Mouse (Mus musculus) frontal cortex, postnatal 25 days (tissue): Measurements from ENCODE around the gene Mcu.
A peak's percentile ranks its signal among the peaks of the same experiment; 100 is the strongest.

Source experiments
- DNase-seq, 2 experiments: peaks; one replicate each; pipeline ENCODE4 v3.0.0; 2022; ENCODE audit warnings: low spot score in 2 of 2

Gene Mcu

GRCm38 (mm10) chr10:59569481-59569869 lies 47.0 kb downstream of the Mcu start:
- DNase-seq = no peak

GRCm38 (mm10) chr10:59568665-59569480 lies 47.6 kb downstream of the Mcu start:
- DNase-seq = no peak

- no peak for DNase-seq
These were observed 49.5 kb downstream of the Mcu start for GRCm38 (mm10) chr10:59566968-59567367.

- no peak for DNase-seq
These were observed 50.5 kb downstream of the Mcu start for GRCm38 (mm10) chr10:59565995-59566410.

DNA sequence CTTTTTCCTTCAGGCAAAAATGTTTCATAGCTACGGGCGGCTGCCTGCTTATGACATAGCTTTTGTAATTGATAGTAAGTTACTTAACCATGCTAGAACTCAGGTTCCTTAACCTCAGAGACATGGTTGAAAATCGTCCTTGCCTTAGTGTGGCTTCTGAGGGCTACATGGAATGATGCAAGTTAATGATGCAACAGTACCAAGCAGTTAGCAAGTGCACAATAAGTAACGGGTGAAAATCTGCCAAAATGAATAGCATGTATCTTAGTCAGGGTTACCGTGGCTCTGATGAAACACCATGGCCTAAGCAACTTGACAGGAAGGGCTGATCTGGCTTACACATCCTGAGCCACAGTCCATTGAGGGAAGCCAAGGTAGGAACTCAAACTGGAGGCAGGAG lies 51.9 kb downstream of the Mcu start:
- no peak for DNase-seq

DNA sequence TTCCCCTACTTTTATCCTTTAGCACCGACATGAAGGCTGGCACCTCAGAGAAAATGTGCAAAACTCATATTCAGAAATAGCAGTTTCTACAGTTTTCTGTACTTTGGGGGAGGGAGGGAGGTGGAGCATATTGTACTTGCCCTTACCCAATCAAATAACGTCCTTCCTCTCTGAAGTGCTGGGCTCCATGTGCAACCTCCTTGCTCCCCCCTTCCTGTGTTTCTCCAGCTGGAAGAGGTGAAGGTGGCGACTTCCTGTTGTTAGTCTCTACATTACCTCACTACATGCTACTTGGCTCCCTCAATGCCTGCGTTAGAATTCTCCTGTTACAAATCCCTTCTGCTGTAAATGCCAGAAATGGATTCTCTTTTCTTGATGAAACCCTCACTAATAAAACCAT lies 54.0 kb downstream of the Mcu start:
- no peak for DNase-seq

DNA sequence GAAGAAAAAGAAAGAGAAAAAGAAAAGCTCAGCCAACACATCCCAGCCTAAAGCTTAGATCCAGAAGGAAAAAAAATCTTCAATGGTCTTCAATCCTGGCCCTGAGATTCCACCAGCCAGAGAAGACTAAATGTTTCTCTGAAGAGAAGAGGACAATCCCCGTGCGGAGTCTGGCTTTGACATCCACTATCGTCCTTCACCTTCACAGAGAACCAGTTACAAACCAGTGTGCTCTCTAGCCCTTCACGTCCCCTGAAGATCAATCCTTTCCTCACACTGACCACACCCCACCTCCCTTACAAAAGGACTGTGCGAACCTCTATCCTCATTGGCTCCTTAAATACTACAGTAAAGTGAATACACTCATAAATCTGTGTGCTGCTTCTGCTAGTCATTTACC lies 56.4 kb downstream of the Mcu start:
- no peak for DNase-seq

GRCm38 (mm10) chr10:59558602-59559001 lies 57.9 kb downstream of the Mcu start:
- no peak for DNase-seq

DNA sequence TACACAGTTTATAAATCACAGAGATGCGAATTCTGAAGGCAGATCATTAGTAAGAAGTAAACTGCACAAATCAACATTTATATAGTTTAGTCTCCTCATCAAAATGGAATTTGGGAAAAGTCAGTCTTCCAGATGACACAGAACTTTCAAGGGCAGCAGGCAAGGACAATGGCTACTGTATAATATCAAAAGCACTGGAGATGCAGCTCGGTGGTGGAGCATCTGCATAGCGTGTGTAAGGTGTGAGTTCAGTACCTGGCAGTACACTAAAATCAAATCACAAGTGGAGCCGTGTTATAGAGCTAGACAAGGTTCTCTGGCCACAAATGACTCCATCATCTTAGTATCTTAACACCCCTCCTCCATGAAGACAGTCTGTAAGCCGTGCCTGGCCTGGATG lies 58.3 kb downstream of the Mcu start:
- no peak for DNase-seq

GRCm38 (mm10) chr10:59556541-59556940 lies 60.0 kb downstream of the Mcu start:
- no peak for DNase-seq

- no peak for DNase-seq
These were observed 62.2 kb downstream of the Mcu start for GRCm38 (mm10) chr10:59554243-59554642.

GRCm38 (mm10) chr10:59552456-59552855 lies 64.0 kb downstream of the Mcu start:
- no peak for DNase-seq

DNA sequence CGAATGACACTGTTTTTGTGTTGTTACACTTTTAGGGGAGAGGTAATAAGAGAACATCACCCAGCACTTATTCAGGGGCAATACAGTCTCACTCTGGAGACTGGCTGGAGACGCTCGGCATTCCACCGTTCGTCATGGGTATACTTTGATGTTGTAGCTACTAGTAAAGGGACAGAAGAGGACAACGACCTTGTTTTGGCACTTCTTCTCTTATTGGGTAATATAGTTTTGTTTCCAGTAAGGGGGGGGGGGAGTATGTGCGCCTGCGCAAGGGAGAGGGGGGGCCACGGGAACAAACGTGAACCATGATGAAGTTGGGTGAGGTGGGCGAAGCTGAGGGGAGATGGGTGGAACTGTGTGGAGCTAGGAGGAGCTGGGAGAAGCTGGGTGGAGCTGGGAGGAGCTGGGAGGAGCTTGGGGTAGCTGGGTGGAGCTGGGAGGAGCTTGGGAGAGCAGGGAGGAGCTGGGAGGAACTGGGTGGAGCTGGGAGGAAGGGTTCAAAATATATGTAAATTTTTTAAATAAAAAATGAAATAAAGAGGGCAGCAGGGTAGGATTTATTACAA lies 67.6 kb downstream of the Mcu start:
- DNase-seq = no peak

DNA sequence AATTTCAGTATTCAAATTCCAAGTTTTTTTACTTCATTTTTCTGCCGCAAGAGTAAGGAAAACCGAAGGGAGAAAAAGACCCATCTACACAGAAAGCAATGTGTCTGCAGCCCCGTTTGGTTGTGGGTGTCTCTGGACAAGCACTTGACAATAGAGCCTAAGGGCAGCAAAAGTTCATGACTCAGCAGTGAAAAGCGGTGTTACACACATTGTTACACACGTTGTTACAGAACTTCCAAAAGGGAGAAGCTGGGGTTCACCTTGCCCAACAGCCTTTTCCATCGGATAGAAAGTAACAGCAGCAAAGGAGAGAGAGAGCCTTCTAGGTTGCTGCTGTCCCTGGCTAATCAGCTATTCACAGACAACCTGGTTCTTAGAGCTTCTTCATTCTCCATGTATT lies 68.3 kb downstream of the Mcu start:
- DNase-seq = no peak

GRCm38 (mm10) chr10:59547426-59547825 lies 69.1 kb downstream of the Mcu start:
- no peak for DNase-seq

GRCm38 (mm10) chr10:59545169-59545568 lies 71.3 kb downstream of the Mcu start:
- no peak for DNase-seq

GRCm38 (mm10) chr10:59543351-59543750 lies 73.1 kb downstream of the Mcu start:
- no peak for DNase-seq

DNA sequence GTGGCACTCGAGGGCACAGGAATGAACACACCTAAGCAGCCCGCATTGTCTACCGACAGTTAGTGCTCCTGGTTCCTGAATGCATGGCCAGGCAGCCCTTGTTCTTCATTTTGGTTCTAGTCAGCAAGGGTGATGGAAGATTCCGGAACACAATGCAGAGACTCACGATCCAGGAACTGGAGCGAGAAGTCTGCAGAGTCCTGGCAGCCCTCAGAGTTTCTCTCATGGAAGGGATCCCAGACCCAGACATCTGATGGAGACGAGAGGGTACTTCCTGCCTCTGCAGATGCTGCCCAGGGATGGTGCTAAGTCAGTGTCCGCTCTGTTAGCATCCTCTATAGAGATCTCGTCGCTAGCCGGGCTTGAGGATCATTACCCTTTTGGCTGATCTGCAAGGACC lies 75.0 kb downstream of the Mcu start:
- DNase-seq = no peak

GRCm38 (mm10) chr10:59540596-59540995 lies 75.9 kb downstream of the Mcu start:
- no peak for DNase-seq

- no peak for DNase-seq
These were observed 76.4 kb downstream of the Mcu start for GRCm38 (mm10) chr10:59540081-59540480.

DNA sequence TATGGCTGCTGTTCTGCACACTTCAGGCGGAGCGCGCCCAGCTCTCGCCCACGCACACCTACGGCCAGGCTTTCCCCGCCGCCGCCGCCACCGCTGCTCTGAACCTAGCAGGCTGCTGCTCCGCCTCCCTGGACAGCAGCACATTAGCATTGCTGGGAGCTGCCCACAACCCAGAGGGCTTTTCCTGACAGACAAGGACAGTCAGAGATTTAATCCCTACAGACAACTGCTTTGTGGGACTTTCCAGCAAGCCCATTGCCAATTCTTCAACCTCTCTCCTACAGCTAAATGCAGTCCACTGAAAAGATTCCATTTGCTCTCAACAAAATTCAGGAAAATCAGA lies 77.0 kb downstream of the Mcu start:
- peak in 1 of 2 experiments; percentile 38 for DNase-seq

- no peak for DNase-seq
These were observed 77.5 kb downstream of the Mcu start for GRCm38 (mm10) chr10:59538767-59539532.

DNA sequence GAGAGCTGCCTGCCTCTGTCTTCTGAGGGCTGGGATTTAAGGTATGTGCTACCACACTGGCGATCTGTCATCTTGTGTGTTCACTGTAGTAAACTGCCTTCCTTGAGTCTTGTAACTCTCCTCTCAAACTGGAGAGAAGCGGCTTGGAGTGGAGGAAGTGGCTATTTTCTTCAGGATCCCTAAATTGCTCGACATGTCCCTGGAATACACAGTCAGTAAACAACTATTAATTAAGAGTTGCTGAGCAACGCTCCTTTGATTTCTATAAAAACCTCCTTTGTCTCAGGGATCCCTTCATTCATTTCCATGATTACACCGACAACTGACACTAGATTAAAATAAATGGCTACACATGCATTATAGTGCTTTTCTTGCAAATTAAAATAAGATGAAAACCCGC lies 78.4 kb downstream of the Mcu start:
- DNase-seq = no peak
